Mouse (Mus musculus) layer of hippocampus, postnatal 25 days (tissue): ENCODE results near the gene Sigmar1. TPM values are rescaled to one million over a fixed set of nuclear protein-coding genes. Genes with fewer than 3 reads are reported as not detected.
"Not testable (repeated sequence)": the region's sequence is repeated elsewhere in the genome, so short reads cannot be mapped to it uniquely, and the experiment has no call there.

Experiments
- DNase-seq, 2 experiments: peaks; one replicate each; pipeline ENCODE4 v3.0.0; 2022; ENCODE audit warnings: mixed read lengths in 2 of 2, low spot score in 1 of 2; ENCODE audit errors: extremely low spot score in 1 of 2
- total RNA-seq, 2 experiments: library from RNA; stranded (reverse); gene quantifications; 2 replicates each; pipeline ENCODE4 v1.2.3; 2021

Gene Sigmar1
- total RNA-seq = 10 to 100 TPM; 40.0 to 41.6 TPM

- peak; percentile 75 to 79 for DNase-seq
Observed at GRCm38 (mm10) chr4:41755338-41756305, at the start of gene Sigmar1. Gene Sigmar1 (minus strand): TSS chr4:41756157.

DNA sequence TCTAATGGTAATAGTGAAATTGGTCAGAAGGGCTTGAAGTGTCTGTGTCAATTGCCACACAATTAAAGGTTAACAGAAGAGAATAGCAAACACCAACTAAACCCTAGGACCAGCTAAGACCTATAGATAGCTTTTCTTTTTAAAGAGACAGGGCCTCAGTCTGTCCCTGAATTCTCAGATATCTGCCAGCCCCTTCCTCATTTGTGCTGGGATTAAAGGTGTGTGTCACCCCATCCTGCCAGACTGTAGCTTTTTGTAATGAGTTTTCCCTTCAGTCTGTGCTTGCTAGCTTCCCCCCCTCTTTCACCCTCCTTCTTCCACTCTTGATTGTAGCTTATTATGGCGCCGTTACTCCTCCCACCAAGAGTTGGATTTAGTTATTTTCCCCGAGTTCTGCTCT, 27.2 kb upstream of the Sigmar1 start:
- DNase-seq = not testable (repeated sequence)

GRCm38 (mm10) chr4:41782711-41783110, 26.8 kb upstream of the Sigmar1 start:
- not testable (repeated sequence) for DNase-seq

- DNase-seq = not testable (repeated sequence)
Observed at GRCm38 (mm10) chr4:41781748-41782485, 26.0 kb upstream of the Sigmar1 start.

DNA sequence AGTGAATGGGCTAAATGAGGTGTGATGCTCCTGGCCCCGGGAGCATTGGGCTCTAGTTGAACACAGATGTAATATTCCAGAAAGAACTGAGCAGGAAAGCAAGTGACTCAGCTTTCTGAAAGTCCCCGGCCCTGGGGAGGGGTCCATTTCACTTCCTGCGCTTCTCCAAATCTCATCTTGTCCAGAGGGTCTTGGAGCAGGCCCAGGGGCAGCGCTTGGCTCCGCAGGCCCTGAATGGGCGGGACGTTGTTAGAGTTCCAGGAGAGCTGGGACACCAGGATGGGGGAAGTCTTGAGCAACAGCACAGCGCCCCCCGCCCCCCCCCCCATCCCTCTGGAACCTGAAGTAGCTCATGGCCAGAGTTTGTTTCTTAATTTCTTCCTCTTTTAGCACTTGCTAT, 25.3 kb upstream of the Sigmar1 start:
- DNase-seq = not testable (repeated sequence)

- not testable (repeated sequence) for DNase-seq
Observed at GRCm38 (mm10) chr4:41775840-41776239, 19.9 kb upstream of the Sigmar1 start.

DNA sequence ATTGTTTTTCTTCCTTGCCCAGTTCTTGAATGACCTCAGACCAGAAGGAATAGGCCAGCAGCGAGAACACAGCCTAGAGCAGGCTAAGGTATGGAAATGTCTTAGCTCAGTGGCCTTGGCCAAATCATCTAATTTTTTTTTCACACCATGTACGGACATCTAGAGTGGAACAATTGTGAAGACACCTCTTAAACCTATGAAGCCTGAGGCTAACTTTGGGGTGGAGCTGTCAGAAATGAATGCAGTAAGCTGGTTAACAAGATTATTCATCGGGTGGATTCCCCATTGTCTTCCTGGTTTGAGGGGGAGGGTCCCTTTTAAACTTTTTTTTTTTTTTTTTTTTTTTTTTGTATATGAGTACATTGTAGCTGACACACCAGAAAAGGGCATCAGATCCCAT, 18.5 kb upstream of the Sigmar1 start:
- not testable (repeated sequence) for DNase-seq

DNA sequence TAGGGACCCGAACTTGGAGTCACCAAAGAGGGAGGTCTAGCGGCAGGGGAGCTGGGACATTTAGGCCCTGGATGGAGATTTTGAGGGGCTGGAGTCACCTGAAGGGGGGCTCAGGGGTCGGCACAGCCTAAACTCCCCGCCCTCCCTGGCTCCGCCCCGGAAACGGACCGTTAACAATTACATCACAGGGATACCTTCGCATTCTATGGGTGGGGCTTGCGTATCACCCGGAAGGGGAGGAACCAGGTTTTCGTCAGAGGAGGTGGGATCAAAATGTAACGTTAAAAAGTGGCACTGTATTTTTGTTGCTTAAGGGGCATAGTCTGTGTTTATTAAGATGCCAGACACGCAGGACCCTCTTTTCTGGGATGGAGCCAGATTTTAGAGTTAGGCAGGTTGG, 18.0 kb upstream of the Sigmar1 start, which contains the start of gene Ccl27a:
Gene Ccl27a, minus strand, starts transcription at position 246 of the 400 bp plus-strand sequence.
- peak; percentile 52 to 57 for DNase-seq

DNA sequence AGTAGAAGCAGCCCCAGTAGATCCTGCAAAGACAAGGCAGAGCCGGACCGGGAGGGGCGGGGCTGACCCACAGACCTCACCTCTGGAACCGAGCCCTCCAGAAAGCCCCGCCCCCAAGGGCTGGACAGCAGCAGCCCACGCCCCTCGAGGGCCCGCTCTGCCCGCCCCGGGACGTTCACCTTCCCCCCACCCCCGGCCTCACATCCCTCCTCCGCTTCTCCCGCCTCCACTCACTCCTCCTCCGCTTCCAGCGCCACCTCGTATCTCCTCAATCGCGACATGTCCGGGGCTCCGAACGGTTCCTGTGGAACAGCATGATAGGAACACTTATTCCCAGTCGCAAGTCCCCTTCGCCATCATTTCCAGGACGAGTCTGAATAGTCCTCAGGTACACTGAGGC, 17.5 kb upstream of the Sigmar1 start:
- DNase-seq = peak in 1 of 2 experiments; percentile 34

DNA sequence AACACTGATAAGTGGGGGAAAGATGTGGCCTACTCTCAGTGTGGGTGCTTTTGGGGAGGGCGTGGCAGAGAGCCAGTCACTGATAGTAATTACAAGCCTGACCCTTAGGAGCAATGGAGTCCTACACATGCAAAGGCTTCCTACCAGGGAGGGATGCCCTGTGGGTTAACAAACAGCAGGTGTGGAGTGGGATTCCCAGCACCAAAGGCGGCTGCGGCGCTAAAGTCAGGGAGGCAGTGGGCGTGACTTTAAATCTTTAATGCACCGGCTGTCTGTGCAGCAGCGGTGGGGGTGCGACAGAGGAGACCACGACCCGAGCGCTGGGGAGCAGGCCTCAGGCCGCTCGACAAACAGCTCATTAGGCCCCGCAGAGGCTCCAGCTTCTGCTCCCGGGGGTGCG, 17.0 kb upstream of the Sigmar1 start:
- DNase-seq = not testable (repeated sequence)

DNA sequence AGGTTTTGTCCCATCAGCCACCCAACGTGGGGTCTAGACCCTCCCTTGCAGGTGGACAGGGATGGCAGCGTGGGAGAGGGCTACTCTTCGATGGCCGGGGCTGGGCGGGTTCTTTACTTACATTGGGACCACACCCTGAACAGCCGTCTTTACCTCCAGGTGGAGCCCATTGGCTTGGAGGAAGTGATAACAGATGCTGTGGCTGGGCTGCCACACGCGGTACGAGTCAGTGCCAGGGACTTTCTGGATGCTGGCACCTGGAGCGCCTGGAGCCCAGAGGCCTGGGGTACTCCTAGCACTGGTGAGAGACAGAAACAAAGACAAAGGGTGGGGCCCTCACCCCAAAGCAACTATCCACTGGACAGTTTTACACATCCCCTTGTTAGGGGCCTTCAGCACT, 11.3 kb upstream of the Sigmar1 start:
- not testable (repeated sequence) for DNase-seq

GRCm38 (mm10) chr4:41763176-41763575, 7.2 kb upstream of the Sigmar1 start:
- DNase-seq = not testable (repeated sequence)

GRCm38 (mm10) chr4:41762688-41763114, 6.7 kb upstream of the Sigmar1 start:
- DNase-seq = peak in 1 of 2 experiments; percentile 44

DNA sequence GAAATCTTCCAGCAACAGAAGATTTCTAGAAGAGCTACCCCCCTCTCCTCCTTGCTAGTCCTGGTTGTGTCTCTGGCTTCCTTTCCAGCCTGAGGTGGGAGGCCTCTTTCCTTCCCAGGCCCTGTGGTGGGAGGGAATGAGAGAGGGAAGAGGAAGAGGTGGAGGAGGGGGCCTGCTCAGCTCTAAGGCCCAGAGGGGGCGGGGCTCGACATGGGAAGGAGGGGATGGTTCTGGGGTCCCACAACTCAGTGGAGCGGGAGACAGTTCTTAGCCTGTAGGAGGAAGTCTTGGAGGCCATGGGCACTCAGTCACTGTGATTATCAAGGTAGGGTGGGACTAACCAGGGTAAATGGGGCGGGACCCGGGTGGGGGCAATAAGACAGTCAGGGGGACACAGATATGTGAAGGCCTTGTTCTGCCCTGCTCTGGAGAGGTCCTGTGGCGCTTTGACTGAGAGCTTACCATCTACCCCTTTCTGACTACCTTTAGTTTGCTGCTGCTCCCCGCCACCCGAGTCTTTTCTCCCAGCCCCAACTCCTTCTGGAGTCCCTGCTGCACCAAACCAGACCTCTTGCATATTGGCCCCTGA, 6.2 kb upstream of the Sigmar1 start:
- no peak for DNase-seq

DNA sequence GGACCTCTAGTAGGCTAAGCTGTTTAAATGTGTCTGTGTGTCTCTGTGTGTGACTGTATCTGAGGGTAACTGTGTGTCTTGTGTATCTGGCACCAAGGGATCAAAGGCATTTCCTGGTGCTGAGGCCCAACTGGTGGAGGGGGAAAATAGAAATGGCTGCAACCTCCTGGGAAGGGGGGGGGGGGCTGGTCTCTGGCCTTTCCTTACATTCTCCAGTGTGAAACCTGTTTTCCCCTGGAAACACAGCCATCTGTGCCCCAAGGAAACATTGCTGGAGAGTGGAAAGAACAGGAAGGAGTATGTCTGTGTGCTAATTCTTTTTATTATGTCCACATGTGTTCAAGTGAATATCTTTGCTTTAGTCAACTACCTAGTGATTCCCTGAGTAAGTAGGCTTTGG, 5.7 kb upstream of the Sigmar1 start:
- DNase-seq = no peak

- no peak for DNase-seq
Observed at GRCm38 (mm10) chr4:41760911-41761310, 5.0 kb upstream of the Sigmar1 start.

DNA sequence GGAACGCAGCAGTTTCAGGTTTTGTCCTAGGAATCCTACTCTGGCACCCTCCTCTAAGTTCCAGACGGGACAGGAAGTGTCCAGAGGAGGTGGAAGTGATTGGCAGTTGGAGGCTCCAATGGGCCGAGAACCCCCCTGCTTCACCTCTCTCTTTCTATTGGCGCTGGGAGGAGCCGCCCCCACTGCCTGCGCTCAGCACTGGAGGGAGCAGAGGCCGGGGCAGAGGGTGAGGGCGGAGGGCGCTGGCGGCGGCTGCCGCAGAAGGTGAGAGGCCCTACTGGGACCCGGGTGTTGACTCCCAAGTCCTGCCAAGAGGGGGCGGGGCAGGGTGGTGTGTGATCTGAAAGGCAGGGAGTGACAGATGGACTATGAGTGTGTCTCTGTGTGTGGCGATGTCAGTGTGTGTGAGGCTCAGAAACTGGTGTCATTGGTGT, 4.3 kb upstream of the Sigmar1 start:
- DNase-seq = peak; percentile 44 to 52

DNA sequence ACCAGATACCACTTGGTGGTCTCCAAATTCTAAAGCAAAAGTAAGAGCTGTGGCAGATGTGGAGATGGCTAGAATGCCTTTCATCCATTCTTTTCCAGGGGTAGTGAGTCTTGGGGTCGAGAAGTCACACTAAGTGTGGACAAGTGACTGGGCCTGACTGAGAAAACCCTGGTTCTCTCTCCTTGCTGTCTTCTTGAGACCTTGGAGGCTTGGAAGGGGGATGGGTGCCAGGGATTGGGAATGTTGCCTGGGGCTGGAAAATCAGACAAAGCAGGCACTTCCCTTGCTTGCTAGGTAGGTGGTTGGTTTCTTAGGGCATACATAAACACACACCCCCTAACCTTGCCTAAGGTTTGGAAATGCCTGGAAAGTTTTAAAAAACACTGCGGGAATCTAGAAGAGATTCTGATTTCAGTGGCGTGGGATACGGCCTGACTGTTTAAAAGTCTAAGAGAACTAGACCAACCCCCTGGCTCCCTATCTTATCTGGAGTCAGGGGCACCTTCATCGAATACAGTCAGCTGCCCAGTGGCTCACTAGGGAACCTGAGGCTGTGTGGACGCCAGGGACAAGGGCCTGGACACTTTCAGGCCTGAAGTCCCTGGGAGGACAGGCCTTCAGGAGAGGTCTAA, 3.8 kb upstream of the Sigmar1 start:
- DNase-seq = no peak

DNA sequence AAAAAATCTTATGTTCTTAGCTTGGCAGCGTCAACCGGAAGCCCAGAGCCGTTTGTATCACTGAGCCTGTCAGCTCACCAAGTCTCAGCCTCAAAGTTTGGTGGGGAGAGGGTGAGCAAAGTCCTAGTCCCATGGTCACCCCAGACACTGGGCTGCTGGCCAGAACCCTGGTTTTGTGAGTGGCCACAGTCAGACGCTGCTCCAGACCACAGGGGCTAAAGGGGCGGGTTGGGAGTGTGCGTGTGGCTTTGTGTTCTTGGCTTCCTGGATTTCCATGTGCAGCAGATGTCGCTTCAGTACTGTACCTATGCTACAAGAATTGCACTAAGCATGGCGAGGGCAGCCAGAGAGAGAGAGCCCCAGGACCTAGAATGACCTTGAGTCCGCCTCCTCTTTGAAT, 3.2 kb upstream of the Sigmar1 start:
- no peak for DNase-seq

DNA sequence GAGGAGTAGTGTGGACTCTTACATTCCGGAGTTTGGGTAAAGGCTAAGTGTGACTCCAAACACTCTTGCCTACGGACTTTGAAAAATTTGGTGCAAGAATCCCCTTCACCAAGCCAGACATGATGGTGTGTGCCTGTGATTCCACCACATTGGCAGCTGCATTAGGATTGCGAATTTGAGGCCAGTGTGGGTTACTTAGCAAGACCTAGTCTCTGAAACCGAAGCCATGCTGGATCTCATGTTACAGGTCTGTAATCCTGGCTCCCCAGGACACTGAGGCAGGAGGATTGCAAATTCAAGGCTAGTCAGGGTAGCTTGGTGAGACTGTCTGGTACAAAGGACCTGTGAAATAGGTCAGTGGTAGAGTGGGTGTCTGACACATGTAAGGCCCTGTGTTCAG, 2.7 kb upstream of the Sigmar1 start:
- DNase-seq = no peak
